Mouse (Mus musculus) heart, adult 2 months (tissue): ENCODE data around the gene Lst1. TPM values are rescaled to one million over a fixed set of nuclear protein-coding genes. Genes with fewer than 3 reads are reported as not detected.
A peak's percentile ranks its signal among the peaks of the same experiment; 100 is the strongest.

Source experiments
- DNase-seq, 2 experiments: peaks; one replicate each; pipeline ENCODE4 v3.0.0; 2021
- H3K27ac ChIP-seq: fragments of 200-600 bp; 2 replicates; pipeline ENCODE4 v1.8.1; 2022
- H3K27me3 ChIP-seq: fragments of 200-500 bp; 2 replicates; pipeline ENCODE4 v1.6.1; 2012; ENCODE audit warnings: mild to moderate bottlenecking, low read length, inconsistent platforms, mixed read lengths; ENCODE audit not compliant: control insufficient read depth, insufficient read depth
- H3K36me3 ChIP-seq: fragments of 200-500 bp; 2 replicates; pipeline ENCODE4 v1.6.1; 2012; ENCODE audit warnings: low read length, inconsistent platforms; ENCODE audit not compliant: control insufficient read depth, insufficient read depth
- H3K4me1 ChIP-seq: fragments of 200-500 bp; 2 replicates; pipeline ENCODE4 v1.6.1; 2011; ENCODE audit warnings: low read length; ENCODE audit not compliant: control insufficient read depth, insufficient read depth
- H3K4me3 ChIP-seq: fragments of 200-600 bp; 2 replicates; pipeline ENCODE4 v1.8.1; 2022
- H3K79me2 ChIP-seq: fragments of 200-500 bp; replicated peaks from 2 replicates; pipeline ENCODE4 v1.6.1; 2012; ENCODE audit warnings: mild to moderate bottlenecking, inconsistent platforms, low read length, moderate library complexity, mixed read lengths; ENCODE audit not compliant: control insufficient read depth, insufficient read depth
- H3K9ac ChIP-seq: fragments of 200-500 bp; 2 replicates; pipeline ENCODE4 v1.6.1; 2012; ENCODE audit warnings: low read depth, mild to moderate bottlenecking, control low read depth, inconsistent platforms, low read length, mixed read lengths
- CTCF ChIP-seq: fragments of 200-600 bp; IDR thresholded peaks from 2 replicates; pipeline ENCODE4 v1.8.1; 2022; ENCODE audit warnings: antibody characterized with exemption, mild to moderate bottlenecking, moderate library complexity
- EP300 ChIP-seq: fragments of 200-500 bp; IDR thresholded peaks from 2 replicates; pipeline ENCODE4 v1.6.1; 2011; ENCODE audit warnings: low read depth, low read length, control low read depth; ENCODE audit not compliant: insufficient read depth
- POLR2A ChIP-seq: fragments of 200-500 bp; IDR thresholded peaks from 2 replicates; pipeline ENCODE4 v1.6.1; 2011; ENCODE audit warnings: mild to moderate bottlenecking, low read depth, low read length, control low read depth; ENCODE audit not compliant: insufficient read depth
- WGBS: fragments of 180-500 bp; shearing (Covaris S2); methylation state at CpG from one replicate; pipeline ENCODE4 v1.1.7; 2018; 5-methylcytosine and 5-hydroxymethylcytosine counted together
- intact Hi-C: fragments of 180-260 bp; cut with DNase I; formaldehyde crosslinking; loops from one replicate; pipeline ENCODE4 v1.15.1; 2025
- polyA plus RNA-seq: library from polyadenylated mRNA; depleted of rRNA; stranded (reverse); fragments of >200 nt; gene quantifications from 2 replicates; pipeline ENCODE4 v1.2.3, GENCODE M21; 2012
- total RNA-seq, 2 experiments: library from RNA; stranded (reverse); gene quantifications; 2 replicates each; pipeline ENCODE4 v1.2.3; 2021

Gene Lst1
- total and polyA plus RNA-seq, 3 experiments = 4.1 to 11.3 (median 4.5) TPM

- TF ChIP-seq EP300 (no peak), CTCF (no peak), POLR2A (no peak)
- Histone ChIP-seq H3K27ac (no peak overlapping the region), H3K9ac (no peak overlapping the region), H3K79me2 (no peaks in the 10 kb centered on the region), H3K4me3 (no peak overlapping the region), H3K4me1 (no peaks in the 10 kb centered on the region), H3K36me3 (no peaks in the 10 kb centered on the region), H3K27me3 (no peaks in the 10 kb centered on the region)
- intact Hi-C loops = no loop called here
- 55% methylated on average over 8 of the region's 8 CpGs for WGBS
- no peak for DNase-seq
Observed at GRCm38 (mm10) chr17:35174201-35174977, 13.8 kb downstream of the Lst1 start.

GRCm38 (mm10) chr17:35173329-35173728 is 14.9 kb downstream of the Lst1 start:
- DNase-seq = no peak
- H3K36me3 ChIP-seq = no peaks in the 10 kb centered on the region
- H3K4me3 ChIP-seq = no peak overlapping the region
- intact Hi-C loops = no loop called here
- no peaks in the 10 kb centered on the region for H3K27me3 ChIP-seq
- no peak overlapping the region for H3K27ac ChIP-seq
- no peaks in the 10 kb centered on the region for H3K79me2 ChIP-seq
- WGBS = 75% methylated on average over 3 of the region's 3 CpGs
- H3K9ac ChIP-seq = no peak overlapping the region
- TF ChIP-seq CTCF (no peak), POLR2A (no peak), EP300 (no peak)
- no peaks in the 10 kb centered on the region; the same call in 1 of the 2 replicates for H3K4me1 ChIP-seq

- H3K4me3 ChIP-seq = no peak overlapping the region
- H3K27ac ChIP-seq = 0 out of 2 replicates have a peak overlapping the region, but pooled peaks have one; percentile 12
- H3K79me2 ChIP-seq = no peaks in the 10 kb centered on the region
- H3K9ac ChIP-seq = no peak overlapping the region
- intact Hi-C loops = no loop called here
- no peaks in the 10 kb centered on the region for H3K27me3 ChIP-seq
- TF ChIP-seq POLR2A = peak; percentile 49; the same call in 1 of the 2 replicates
- TF ChIP-seq CTCF = no peak
- H3K36me3 ChIP-seq = no peaks in the 10 kb centered on the region
- DNase-seq = peak in 1 of 2 experiments; percentile 37
- no peaks in the 10 kb centered on the region; the same call in 1 of the 2 replicates for H3K4me1 ChIP-seq
- 58% methylated on average over 11 of the region's 11 CpGs for WGBS
Observed at GRCm38 (mm10) chr17:35172445-35173234, 15.6 kb downstream of the Lst1 start.

- Histone ChIP-seq H3K79me2 (0 out of 2 replicates have a peak, but pooled peaks cover under 1% of the 10 kb centered on the region), H3K36me3 (peaks cover 4% of the 10 kb centered on the region; the same call in 1 of the 2 replicates), H3K4me3 (no peak overlapping the region), H3K9ac (no peak overlapping the region), H3K27ac (no peak overlapping the region), H3K27me3 (no peaks in the 10 kb centered on the region), H3K4me1 (peaks cover 2% of the 10 kb centered on the region)
- DNase-seq = no peak
- 12% methylated on average over 4 of the region's 4 CpGs for WGBS
- TF ChIP-seq CTCF (peak; percentile 86), EP300 (no peak), POLR2A (no peak)
- intact Hi-C loops = no loop called here
Observed at GRCm38 (mm10) chr17:35168541-35169207, 19.6 kb downstream of the Lst1 start.

GRCm38 (mm10) chr17:35167794-35168193 is 20.4 kb downstream of the Lst1 start:
- intact Hi-C loops = loop anchor here (2.0 kb wide), 1 partner anchor 69 kb away; no protein-coding TSS in a partner anchor
- no peak for DNase-seq
- H3K4me1 ChIP-seq = peaks cover 4% of the 10 kb centered on the region
- TF ChIP-seq POLR2A = no peak
- no peak for TF ChIP-seq EP300
- WGBS = 82% methylated on average over 7 of the region's 7 CpGs
- H3K27ac ChIP-seq = no peak overlapping the region
- peaks cover 9% of the 10 kb centered on the region for H3K36me3 ChIP-seq
- no peak overlapping the region for H3K9ac ChIP-seq
- peaks cover 2% of the 10 kb centered on the region; the same call in 1 of the 2 replicates for H3K79me2 ChIP-seq
- H3K27me3 ChIP-seq = no peaks in the 10 kb centered on the region
- no peak overlapping the region for H3K4me3 ChIP-seq
